Mouse (Mus musculus) liver, adult 2 months (tissue): ENCODE measurements around the gene Plcl2.

Source experiments
- CTCF ChIP-seq: fragments of 200-500 bp; IDR thresholded peaks from 2 replicates; pipeline ENCODE4 v1.5.1; 2011; ENCODE audit warnings: low read depth, low read length, control low read depth
- POLR2A ChIP-seq: fragments of 200-500 bp; IDR thresholded peaks from 2 replicates; pipeline ENCODE4 v1.6.1; 2011; ENCODE audit warnings: low read length, control low read depth; ENCODE audit not compliant: insufficient read depth; ENCODE audit errors: extremely low read depth

DNA sequence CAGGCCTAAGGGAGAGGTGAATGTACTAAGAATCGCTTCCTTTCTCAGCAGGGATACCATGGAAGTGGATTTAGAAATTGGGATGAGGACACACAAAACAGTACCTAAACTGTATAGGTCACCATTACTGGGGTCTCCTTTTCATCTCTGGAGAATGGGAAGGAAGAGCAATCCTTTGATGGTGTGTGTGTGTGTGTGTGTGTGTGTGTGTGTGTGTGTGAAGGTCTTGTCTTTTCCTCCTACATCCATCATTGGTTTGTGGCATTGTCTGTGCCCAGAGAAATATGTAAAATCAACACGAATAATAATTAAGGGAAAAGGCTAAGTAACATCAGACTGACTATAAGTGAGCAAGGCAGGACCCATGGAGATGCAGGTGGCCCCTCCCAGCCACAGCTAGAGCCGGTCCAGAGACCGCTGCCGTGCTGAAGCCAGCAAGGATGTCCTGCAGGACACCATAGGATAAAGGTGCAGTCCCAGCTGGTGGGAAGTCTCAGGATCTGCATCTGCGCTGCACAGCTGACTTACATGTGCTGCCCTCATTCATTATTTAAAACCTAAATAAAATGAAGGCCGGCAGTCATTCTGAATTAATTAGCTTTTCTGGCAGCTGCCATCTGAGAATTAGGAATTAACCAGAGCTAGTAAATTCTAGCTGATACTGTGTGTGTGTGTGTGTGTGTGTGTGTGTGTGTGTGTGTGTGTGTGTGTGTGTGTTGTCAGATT is 201.5 kb downstream of the Plcl2 start:
- TF ChIP-seq CTCF (no peak), POLR2A (no peak)
